Mouse (Mus musculus): ENCODE results near the gene Rtn4rl1.

GRCm38 (mm10) chr11:75249588-75249987 lies 56.0 kb downstream of the Rtn4rl1 start:
- TF ChIP-seq CTCF (IDR thresholded peaks at IDR 0.05; ENCODE audit: low read depth) (no peak), EP300 (optimal IDR thresholded peaks at IDR 0.05) (no peak)

Measured in stomach, postnatal 0 days (tissue).